Mouse (Mus musculus): ENCODE results near the gene F11r.
A peak's percentile ranks its signal among the peaks of the same experiment; 100 is the strongest.
"Not testable (repeated sequence)": the region's sequence is repeated elsewhere in the genome, so short reads cannot be mapped to it uniquely, and the experiment has no call there.

Gene F11r

DNA sequence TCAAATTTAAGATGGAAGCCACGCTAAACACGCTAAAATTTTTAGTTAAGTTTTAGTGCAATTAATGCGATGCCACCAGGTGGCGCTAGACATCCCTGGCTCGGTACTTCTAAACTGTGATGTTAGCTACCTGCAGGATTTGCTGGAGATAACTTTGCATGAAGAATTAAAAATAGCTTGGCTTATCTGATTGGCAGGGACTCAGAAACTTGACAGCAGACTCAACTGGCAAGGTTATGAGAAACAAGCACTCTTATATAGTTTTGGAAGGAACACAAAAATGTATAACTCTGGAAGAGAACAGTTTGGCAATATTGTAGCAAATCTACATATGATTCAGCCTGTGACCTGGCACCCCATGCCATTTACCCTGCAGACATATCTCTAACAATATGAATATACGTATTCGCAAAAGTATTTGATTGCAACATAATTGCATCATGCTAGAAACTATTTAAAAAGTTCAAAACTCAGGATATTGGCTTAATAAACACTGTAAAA lies 33.1 kb downstream of the F11r start:
- 0 out of 2 replicates have a peak, but pooled peaks have one; percentile 31 for ATAC-seq (ENCODE audit: low TSS enrichment)

DNA sequence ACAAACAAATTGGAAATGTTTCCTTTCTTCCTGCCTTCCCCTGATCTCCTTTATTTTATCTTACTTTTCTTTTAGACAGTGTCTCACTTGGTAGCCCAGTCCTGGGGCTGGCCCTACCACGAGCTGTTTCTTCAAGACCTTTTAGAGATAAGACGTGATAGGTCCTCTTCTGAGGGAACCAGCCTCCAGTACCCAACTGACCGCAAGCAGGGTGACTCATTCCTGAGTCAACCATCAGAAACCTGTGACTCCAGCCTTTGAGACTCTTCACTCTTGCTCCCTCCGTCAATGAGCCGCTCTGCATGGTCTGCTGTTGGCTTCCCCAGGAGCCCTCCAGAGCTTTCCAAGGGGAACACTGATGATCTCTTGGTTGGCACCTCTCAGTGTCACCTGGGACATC lies 33.6 kb downstream of the F11r start:
- no peak for ATAC-seq (ENCODE audit: low TSS enrichment)

DNA sequence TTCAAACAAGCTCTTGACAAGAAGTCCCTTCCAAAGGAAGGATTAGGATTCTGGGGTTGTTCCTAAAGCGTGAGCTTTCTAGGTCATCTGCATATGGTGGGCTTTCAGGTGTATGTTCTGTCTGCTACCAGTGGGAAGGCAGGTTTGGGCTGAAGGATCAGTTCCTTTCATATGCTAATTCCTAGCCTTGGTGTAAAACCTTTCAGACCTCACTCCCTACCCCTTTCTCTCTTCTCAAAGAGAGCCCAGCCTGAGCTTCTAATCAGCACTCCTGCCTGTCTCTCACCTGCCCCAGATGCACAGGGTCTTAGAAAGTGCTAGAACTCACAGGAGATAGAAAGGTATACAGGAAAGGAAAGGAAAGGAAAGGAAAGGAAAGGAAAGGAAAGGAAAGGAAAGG lies 34.1 kb downstream of the F11r start:
- no peak for ATAC-seq (ENCODE audit: low TSS enrichment)

- ATAC-seq (ENCODE audit: low TSS enrichment), result not testable (repeated sequence)
Measured at GRCm38 (mm10) chr1:171471941-171472340, 34.6 kb downstream of the F11r start.

DNA sequence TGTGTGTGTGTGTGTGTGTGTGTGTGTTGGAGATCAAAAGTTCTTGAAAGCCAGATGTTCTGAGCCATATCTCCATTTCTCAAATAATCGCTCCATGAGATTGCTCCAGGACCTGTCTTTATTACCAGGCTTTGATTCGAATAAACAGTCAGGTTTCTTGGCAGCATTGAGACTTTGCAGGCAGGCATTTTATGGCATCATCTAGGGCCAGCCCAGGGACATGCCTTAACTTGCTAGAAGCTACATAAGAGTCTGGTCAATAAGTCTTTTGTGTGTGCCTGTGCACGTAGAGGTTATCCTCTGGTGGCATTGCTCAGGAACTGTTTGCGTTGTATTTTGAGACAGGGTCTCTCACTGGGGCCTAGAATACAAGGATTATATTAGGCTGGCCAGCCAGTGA lies 36.2 kb downstream of the F11r start:
- ATAC-seq (ENCODE audit: low TSS enrichment), result no peak

DNA sequence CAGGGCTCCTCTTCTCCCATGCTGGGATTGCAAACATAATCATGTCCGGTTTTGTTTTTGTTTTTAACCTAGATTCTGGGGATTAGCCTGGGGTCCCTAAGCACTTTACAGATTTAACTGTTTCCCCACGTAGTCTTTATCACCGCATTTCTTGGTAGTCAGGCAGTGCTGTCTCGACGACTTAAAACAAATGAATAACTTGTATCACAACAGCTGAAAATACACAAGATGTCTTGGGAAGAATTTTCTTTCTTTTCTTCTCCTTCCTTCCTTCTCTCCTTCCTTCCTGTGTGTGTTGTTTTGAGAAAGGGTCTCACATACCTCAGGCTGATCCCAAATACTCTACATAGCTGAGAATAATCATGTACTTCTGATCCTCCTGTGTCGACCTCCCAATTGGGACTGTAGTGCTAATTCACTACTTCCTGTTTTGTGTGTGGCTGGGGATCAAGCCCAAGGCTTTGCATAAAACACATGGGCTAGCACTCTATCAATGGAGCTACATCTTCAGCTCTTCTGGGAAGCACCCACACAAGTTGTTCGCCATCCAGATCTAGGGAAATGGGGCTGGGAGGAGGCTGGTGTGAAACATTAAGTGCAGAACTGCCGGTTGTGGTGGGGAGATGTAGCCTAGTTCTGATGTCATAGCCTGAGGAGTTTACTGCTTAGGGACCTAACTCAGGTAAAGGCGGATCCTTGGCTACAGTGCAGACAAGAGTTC lies 36.7 kb downstream of the F11r start:
- ATAC-seq (ENCODE audit: low TSS enrichment), result peak; percentile 69; the same call in 1 of the 2 replicates

DNA sequence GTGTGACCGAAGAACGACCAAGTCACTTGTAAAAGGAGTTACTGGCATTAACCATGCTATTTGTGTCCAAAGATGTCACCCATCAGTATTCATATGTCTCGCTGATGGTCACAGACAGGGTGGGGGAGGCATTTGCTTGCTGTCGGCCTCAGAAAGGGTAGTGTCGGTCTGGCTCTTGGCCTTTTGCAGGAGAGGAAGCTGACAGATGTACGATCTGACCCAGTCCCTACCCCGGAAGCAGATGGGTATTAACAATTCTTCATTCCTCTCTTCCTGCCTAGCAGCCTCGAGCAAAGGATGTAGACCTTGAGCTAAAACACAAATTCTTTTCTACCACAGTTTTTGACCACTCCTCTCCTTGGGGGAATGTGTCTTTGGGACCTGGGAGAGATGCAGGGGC lies 39.8 kb downstream of the F11r start:
- ATAC-seq (ENCODE audit: low TSS enrichment), result no peak

- peak; percentile 57; the same call in 1 of the 2 replicates for ATAC-seq (ENCODE audit: low TSS enrichment)
Measured at GRCm38 (mm10) chr1:171477758-171478545, 40.6 kb downstream of the F11r start.

DNA sequence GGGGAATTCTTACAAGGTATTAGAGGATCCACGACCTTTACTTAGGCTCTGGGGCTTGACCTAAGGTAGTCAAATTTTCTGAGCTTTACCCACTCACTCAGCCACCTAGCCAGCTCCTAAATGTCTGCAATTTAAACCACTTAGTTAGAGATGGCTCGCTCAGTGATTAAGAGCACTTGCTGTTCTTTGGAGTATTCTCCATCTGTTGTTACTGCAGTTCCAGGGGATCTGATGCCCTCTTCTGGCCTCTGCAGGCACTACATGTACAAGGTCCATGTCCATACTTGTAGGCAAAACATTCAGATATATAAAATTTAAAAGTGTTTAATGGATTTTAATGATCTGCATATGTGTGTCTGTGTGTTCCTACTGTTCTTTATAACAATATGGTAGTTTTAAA lies 41.6 kb downstream of the F11r start:
- ATAC-seq (ENCODE audit: low TSS enrichment), result peak; percentile 92

DNA sequence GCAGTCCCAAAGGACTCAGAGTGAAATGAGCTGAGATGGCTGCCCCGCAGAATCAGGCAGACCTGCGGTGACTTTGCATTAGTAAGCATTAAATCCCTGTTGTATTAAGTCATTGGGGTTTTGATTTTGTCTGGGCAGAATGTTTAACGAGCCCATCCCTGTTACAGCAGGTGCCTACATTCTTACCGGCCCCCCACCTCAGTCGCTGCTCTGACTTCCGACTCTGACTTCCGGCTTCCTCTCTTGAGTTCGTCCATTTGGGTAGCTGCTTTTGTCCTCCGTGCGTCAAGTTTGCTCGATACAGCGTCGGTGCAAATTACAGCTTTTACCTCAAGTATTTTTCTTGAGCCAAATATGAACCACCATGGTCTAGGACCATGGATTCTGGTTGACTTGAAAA lies 56.9 kb downstream of the F11r start:
- no peak for ATAC-seq (ENCODE audit: low TSS enrichment)

DNA sequence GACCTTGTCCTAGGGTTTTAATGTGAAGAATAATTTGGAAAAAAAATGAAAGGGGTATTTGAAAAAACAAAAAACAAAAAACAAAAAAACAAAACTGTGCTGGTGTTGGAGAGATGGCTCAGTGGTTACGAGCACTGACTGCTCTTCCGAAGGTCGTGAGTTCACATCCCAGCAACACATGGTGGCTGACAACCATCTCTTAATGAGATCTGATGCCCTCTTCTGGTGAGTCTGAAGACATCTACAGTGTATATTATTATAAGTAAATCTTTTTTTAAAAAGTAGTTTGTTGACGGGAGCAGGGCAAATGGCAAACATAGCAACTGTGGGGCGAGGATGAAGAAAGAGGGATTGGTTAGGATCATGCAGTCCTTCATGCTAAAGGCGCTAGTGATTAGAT lies 58.0 kb downstream of the F11r start:
- no peak for ATAC-seq (ENCODE audit: low TSS enrichment)

- ATAC-seq (ENCODE audit: low TSS enrichment), result no peak
Measured at GRCm38 (mm10) chr1:171499856-171500255, 62.5 kb downstream of the F11r start.

GRCm38 (mm10) chr1:171501016-171501610 lies 63.8 kb downstream of the F11r start:
- ATAC-seq (ENCODE audit: low TSS enrichment), result no peak

DNA sequence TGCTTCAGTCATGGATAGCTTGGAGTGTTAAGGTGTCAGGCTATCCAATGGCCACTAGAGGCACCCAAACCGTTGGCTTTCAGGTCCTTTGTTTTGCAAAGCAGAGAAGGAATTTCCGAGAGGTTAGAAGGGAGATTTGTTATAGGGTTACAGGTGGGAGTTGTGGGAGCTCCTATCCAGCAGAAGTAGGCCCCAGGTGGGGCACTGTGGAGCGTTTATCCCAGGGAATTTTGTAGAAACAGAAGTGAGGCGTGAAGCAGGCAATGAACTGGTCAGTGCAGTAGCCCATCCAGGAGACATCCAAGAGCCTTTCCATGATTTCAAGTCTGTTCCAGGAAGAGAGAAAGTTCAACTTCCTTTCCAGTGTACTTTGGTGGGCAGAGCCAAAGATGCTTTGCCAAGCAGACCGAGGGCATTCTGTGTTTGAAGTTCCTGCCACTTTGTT lies 64.3 kb downstream of the F11r start:
- ATAC-seq (ENCODE audit: low TSS enrichment), result no peak

DNA sequence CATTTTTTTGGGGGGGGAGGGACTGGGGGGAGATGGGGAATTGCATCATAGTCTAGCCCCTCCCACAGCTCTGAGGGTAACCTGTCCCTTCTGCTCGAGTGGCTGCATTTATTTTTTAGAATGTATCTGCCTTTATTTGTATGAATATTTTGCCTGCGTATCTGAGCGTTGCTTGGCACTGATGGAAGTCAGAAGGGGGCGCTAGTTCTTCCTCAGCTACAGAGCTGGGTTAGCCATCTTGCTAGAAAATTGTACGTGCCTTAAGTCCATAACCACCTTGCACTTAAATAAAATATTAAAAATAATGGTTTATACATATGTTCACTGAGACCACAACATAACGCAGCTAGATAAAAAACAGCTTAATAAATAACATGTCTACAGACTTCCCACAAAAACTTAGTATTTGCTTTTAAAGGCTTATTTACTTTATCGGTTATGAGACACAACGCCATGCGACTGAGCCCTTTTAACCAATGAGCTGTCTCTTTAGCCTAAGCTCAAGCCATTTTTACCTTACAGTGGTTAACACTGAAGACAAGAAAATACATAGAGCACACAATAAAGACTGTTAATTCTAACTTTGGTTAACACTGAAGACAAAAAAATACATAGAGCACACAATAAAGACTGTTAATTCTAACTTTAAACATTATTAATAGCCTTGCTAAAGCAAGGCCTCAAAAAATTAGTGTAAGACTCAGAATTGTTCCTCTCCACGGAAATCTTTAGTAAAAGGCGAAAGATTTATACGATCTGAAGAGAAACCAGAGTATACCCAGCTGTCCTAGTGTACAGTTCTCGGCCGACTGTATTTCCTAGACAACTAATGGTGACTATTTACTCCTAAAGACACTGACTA lies 65.3 kb downstream of the F11r start:
- ATAC-seq (ENCODE audit: low TSS enrichment), result peak; percentile 33

DNA sequence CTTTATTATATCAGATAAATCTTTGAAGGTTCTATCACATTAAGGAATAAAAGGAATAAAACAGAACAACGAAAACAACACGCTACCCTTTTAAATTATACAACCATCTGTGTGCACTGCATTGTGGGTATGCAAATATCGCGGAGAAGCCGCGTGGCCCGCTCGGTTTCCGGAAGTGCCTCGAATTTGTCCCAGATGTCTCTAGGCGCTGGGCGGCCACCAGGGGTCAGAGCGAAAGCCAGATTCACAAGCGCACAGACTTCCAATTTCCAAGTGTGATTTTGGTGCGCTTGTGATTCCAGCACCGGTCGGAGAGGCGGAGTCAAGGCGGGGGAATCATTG lies 65.9 kb downstream of the F11r start, which contains the start of gene Alyref2:
TSS of gene Alyref2 (plus strand) at position 229 of the 342 bp plus-strand sequence.
- peak; percentile 81 for ATAC-seq (ENCODE audit: low TSS enrichment)

DNA sequence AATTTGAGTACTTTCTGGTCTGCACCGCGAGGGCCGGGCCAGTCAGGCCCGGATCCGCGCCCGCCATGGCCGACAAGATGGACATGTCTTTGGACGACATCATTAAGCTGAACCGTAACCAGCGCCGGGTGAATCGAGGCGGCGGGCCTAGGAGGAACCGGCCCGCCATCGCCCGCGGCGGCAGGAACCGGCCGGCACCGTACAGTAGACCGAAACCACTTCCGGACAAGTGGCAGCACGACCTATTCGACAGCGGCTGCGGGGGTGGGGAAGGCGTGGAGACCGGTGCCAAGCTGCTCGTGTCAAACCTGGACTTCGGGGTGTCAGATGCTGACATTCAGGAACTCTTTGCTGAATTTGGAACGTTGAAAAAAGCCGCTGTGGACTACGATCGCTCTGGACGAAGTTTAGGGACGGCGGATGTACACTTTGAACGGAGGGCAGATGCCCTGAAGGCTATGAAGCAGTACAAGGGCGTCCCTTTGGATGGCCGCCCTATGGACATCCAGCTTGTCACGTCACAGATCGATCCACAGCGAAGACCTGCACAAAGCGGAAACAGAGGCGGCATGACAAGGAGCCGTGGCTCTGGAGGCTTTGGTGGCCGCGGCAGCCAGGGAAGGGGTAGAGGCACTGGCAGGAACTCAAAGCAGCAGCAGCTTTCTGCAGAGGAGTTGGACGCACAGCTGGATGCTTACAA lies 66.4 kb downstream of the F11r start:
- ATAC-seq (ENCODE audit: low TSS enrichment), result peak; percentile 64

DNA sequence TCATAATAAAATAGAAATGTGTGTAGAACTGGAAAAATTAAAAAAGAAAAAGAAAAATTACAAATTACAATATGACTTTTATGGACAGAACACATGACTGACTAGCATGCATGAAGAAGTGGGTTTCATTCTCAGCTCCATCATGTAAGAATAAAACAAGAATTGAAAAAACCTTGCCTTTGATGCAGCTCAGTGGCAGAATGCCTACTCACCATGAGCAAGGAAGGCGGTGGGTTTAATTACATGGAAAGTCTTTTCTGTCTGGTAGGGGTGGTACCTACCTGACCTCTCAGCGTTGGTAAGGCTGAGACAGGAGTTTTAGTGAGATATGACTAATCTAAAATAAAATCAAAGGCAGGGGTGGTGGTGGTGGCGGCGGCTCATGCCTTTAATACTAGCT lies 67.3 kb downstream of the F11r start:
- no peak for ATAC-seq (ENCODE audit: low TSS enrichment)

DNA sequence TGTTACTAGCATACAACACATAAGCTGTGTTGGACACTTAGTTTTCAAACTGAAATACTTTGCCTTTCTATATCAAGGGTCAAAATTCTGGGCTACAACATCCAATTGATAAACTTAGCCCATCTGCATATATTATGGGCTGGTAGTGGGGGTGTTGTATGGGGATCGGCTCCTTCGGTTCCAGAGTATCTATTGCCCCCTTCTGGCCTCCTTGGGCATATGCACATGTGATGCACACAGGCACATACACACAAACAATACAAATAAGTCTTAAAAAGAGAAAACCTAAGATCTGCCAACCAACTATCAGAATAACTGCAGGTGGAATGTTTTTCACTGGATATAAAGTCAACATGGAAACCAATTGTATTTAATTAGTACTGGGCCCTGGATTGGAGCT lies 75.9 kb downstream of the F11r start:
- ATAC-seq (ENCODE audit: low TSS enrichment), result no peak

GRCm38 (mm10) chr1:171513760-171514159 lies 76.4 kb downstream of the F11r start:
- ATAC-seq (ENCODE audit: low TSS enrichment), result no peak
